Mouse (Mus musculus) c-Kit-positive CD71-negative TER-119-negative erythroid progenitor cells, embryonic 14.5 days (primary cell): ENCODE measurements around the gene Gm16223.

Experiments
- DNase-seq: peaks from one replicate; pipeline ENCODE4 v3.0.0-alpha.2; 2013; ENCODE audit warnings: low read depth

The Gm16223 gene

GRCm38 (mm10) chr5:42067476-42068187 lies at the start of gene Gm16223:
Gene Gm16223, plus strand, starts transcription at chr5:42067960.
- DNase-seq, result no peak

- DNase-seq, result no peak
These were observed 45.7 kb upstream of the Gm16223 start for GRCm38 (mm10) chr5:42022029-42022428.

DNA sequence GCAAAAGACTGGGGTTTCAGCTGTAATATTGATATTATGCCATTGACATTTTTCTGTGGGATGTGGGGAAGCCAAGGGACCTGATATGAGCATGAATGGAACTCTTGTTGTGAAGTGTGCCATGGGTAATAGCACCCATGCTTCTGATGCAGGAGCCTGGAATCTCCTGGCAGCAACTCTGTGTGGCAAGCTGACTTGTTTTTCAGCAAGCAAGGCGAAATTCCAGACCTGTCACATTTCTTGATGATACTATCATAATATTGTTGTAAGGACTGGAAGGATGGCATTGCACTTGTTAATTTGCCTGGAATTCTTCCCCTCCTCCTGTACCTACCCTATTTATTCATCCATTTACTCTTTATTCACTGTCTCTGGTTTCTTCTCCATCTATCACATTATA lies 44.2 kb upstream of the Gm16223 start:
- no peak for DNase-seq

GRCm38 (mm10) chr5:42036388-42037082 lies 31.2 kb upstream of the Gm16223 start:
- DNase-seq, result no peak

DNA sequence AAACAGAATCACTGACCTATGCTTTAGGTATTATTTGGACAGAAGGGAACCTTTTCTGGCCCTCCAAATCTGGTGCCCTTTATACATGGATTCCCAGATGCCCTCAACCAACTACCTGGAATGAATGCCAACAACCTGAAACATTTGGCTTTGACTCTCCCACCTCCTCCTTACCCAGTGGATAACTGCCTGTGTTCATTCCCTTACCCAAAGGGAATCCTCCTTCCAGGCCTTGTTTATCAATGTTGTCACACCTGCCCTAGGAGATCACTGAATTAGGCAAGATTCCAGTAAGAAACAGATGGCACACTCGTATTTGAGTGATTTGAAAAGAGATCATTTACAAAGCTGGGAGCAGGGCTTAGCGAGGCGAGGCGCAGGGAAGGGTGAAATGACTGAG lies 13.1 kb upstream of the Gm16223 start:
- DNase-seq, result no peak

- no peak for DNase-seq
These were observed 12.6 kb upstream of the Gm16223 start for GRCm38 (mm10) chr5:42055151-42055550.

GRCm38 (mm10) chr5:42065090-42065489 lies 2.7 kb upstream of the Gm16223 start:
- no peak for DNase-seq

- DNase-seq, result no peak
These were observed 685 bp upstream of the Gm16223 start for GRCm38 (mm10) chr5:42067075-42067474.

- DNase-seq, result no peak
These were observed 424 bp downstream of the Gm16223 start for GRCm38 (mm10) chr5:42068188-42068579.

DNA sequence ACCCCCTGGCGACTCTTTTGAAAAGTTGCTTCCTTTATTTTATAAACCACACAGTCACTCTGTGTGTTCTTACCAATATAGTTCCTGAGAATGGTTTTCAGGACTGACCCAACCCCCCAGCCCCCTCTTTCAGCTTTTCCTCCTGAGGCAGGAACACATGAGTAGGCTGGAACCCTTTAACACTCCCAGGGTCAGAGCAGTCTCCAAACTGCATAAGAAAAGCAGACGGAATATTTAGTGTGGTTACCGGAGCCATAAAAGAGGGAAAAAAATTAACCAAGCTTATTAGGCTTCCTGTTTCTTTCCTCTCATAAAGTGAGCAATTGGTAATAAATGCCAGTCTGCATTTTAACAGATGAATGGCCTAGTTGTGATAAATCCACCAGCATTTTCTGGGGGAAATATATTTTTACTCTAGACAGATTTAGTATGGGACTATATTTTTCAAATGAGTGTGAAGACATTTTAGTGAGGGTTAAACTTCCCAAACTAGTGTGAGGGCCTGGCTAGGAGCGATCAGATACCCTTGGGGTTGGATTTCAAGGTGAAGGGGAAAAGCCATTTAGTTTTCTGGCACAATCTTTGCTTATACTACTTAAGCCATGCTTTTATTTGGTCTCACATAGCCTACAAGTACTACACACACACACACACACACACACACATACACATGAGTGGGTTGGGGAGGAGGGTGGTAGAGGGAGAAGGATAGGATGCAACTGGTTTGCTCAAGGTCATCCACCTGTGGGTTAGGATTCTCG lies 49.0 kb downstream of the Gm16223 start:
- no peak for DNase-seq

DNA sequence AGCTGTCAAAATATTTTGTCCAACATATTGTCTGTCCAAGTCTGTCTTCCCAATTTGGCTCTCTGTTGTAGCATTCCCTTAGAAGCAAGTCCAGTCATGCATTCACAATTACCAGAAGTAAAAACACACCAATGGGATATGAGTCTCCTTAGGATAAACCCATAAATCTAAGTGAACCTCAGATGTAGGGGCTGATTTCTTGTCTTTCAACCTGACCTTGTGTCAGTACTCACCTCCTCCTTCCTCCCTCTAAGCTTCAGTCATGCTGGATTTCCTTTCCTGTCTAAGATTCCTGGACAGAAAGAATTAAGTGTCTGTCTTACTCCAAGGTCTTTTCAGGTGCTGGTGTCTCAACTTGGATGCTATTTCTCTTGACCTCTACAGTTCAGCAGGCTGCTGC lies 57.8 kb downstream of the Gm16223 start:
- no peak for DNase-seq

DNA sequence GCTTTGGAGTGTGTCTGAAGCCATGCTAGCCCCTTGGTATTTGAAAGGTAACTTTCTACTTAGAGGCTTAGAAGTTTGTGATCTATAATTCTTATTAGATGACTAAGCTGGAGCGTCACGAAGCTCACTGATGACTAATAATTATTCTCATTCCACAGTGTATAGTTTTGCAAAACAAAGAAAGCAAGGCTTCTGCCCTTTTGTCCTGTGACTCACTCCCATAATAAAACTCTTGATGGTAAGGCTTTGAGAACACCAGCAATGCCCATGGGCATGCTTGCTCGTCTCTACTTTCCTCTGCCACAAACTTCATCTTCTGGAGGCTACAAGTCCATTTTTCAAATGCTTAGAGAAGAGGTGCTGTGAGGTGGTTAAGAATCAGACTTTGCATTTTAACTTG lies 87.9 kb downstream of the Gm16223 start:
- no peak for DNase-seq

DNA sequence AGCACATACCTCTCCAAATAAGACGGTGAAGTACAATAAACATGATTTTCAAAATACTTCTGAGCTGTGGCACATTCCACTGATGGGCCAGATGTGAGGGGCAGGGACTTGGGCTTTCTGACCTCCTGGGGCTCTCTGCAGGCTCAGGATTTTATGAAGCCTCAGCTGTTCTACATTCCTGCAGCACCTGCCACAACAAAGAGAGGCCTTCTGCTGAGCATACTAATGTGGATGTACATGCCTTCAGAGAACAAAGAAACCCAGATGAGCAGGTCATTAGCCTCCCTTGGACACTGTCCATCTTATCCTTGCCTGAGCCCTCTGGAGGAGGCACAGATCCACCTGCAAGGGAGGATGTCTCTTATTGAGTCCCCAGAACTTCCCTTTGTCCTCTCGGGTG lies 97.0 kb downstream of the Gm16223 start:
- no peak for DNase-seq

DNA sequence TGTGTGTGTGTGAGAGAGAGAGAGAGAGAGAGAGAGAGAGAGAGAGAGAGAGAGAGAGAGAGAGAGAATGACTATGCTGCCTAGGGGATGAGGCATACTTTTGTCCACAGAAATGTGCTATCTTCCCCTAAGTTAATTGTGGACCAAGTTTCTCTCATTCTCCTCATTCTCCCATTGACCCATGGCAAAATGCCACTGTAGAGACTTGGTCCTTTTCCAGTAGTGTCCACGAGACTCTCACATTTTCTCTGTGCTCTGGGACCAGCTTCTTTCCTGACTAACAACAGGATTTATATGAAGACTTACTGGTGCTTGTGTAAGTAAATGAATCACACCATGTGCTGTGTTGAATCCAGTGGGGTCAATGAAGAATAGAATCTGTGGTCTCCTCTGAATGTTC lies 98.6 kb downstream of the Gm16223 start:
- DNase-seq, result no peak

- no peak for DNase-seq
These were observed 100.3 kb downstream of the Gm16223 start for GRCm38 (mm10) chr5:42168071-42168470.

- DNase-seq, result no peak
These were observed 101.0 kb downstream of the Gm16223 start for GRCm38 (mm10) chr5:42168785-42169184.

GRCm38 (mm10) chr5:42174109-42174508 lies 106.3 kb downstream of the Gm16223 start:
- no peak for DNase-seq

- no peak for DNase-seq
These were observed 107.7 kb downstream of the Gm16223 start for GRCm38 (mm10) chr5:42175424-42175823.

GRCm38 (mm10) chr5:42198493-42198892 lies 130.7 kb downstream of the Gm16223 start:
- DNase-seq, result no peak

DNA sequence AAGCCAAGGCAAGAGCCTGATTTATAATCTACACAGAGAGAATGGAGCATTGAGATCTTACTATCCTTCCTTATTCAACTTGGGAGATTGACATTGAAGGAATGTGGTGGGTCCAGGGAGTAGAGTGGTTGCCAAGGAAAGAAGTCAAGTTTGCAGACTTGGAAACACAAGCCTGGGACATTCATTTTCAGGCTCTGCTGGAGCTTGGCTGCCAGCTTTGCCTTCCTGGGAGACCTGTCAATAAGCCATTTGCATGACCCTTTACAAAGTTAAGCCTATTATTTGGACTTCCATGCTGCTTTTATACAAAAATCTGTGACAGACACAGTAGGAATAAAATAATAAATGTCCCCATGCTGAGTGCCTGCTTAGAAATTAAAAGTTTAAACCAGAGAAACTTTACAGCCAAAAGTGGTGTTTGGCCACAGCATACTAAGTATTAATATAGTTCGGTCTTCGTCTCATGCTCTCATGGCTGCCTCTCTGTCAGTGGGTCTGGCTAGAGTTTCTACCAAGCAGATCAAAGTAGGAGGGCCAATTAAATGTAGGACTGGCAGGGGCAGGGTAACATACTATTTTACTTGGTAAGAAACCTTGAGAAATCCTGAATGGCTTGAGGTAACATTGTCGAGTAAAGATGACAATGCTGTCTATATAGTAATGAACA lies 139.8 kb downstream of the Gm16223 start:
- DNase-seq, result no peak

DNA sequence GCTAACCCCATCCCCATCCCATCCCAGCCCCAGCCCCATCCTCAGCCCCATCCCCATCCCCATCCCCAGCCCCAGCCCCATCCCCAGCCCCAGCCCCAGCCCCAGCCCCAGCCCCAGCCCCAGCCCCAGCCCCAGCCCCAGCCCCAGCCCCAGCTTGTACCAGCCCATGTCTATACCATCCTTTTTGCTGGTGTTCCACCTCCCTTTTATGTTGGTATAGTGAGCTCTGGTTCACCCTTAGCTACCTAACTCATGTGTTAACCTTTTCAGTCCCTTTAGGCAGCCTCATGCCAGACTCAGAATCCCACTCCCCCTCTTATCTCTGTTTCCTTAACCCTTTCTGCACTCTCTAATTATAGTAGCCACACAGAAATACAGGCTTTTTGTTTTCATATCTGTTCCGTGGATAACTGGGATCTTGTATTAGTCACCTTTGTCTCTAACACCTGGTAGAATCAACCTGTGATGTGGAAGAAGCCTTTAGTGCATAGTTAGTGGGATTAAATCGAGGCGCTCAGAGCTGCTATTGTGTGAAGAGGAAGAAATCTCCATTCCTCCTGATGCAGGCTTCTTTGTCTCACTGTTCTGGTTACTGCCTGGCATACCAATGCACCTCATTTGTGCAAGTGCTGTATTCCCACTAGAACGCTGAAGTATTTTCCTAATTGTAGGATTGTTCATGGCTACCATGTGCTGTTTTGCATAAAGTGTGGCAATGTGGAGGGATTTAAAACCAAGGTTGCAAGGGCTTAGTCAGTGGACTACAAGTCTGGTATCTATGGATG lies 144.0 kb downstream of the Gm16223 start:
- DNase-seq, result no peak

- DNase-seq, result no peak
These were observed 144.6 kb downstream of the Gm16223 start for GRCm38 (mm10) chr5:42212353-42212752.
